Mouse (Mus musculus) lung, postnatal 25 days (tissue): ENCODE data around the gene Gm10295.

Experiments used
- DNase-seq: peaks from one replicate; pipeline ENCODE4 v3.0.0; 2022; ENCODE audit warnings: low spot score

Gene Gm10295

DNA sequence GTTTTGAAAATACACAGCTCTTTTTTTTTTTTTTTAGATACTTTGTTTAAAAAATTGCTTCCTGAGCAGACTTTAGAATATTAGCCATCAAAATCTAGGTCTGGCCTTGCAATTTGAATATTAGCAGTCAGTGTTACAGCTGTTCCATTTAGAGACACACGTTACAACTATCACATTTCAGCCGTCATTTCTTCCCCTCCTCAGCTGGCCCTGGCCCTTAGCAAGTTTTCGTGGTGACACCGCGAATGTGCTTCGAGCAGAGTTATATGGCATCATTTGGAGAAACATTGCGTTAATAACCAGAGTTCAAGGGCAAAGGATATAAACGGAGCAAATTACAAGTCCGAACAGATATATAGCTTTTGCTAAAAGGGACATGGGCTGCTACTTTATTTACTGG, 2.4 kb downstream of the Gm10295 start:
- peak; percentile 35 for DNase-seq

DNA sequence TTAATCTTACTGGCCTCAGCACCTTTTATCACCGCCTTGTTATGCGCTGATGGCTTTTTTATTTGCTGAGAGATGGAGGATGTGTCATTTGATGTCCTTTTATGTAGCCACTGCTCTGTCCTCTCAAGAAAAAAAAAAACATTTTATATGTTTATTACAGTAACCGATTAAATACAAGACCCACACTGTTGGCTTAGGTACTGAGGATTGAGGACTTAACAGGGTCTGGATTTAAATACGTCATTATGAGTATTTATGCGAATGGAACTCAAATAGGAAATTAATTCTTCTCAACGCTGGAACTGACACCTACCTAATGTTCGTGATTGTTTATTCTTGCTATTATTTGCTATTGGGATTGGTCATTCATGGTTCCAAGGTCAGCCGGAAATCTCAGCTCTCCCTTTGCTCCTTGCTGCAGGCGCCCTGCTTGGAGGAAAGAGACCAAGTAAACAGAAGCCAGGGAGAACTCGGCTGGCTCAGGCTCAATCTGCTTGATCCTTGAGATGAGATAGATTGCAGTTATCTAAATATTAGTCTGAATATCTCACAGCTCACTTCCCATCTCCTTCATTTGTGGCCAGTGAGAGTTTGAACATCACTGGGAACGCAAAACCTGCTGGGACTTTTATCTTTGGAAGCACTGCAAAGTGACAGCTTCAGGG, 26.2 kb downstream of the Gm10295 start:
- peak; percentile 29 for DNase-seq

DNA sequence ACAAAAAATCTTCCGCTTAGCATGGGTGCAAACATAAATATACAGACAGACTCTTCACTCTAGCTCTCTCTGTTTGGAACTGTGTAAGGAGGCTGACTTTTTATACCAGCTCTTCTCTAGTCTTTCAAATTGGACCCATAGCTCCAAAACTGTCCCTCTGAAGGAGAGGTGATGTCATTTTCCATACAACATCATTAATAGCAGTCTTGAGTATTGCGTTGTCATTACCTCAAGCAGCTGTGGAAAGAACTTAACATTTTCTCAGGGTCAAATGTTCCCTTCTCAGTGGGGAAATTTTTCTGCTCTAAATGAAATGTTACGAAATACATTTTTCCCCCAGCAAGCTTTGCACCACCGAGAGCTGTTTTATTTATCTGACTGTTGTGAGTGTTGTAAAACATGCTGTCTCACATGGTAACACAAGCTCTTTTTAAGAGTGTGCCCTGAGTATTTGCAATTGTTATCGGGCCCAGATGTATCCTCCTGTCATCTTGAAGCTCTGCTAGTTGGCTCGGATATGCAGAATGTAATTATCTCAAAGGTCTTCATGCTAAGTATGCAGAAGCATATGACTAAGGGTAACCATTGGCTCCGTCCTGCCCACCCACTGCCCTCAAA, 38.0 kb downstream of the Gm10295 start:
- DNase-seq, result peak; percentile 48

DNA sequence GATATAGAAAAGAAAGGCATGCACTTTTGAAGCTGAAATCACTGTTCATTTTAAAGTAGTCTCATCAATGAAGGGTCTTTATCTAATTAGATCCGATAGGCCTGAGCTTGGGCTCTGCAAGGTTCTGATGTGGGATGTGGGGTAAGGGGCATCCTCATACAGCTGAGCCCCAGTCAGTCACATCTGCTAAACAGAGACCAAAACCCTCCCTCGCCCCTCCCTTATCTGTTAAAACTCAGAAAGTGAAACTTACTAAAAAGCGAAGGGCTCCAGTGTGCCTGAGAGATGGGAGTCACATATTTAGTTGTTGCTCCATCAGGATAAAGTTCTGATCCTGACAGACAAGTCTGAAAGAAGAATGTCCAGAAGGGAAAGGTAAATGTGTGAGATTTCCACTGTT, 38.9 kb downstream of the Gm10295 start:
- DNase-seq, result no peak

DNA sequence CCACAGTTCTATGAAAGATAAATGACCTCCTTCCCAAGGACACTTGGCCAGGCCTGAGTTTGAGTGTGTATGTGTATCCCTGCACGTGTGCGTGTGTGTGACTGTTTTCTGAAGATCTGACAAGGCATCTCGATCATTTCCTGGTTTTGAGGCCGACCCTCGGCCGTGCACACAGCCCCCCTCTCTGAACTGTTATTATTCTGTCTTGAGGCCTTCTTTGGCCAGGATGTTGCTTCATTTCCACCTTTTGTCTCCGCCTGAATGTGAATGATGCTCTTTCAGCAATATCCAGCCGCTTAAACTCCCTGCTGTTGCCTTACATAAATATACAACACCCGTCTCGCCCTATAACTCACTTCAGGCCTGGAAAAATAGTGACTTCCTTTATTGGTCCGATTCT, 39.9 kb downstream of the Gm10295 start:
- DNase-seq, result peak; percentile 52

DNA sequence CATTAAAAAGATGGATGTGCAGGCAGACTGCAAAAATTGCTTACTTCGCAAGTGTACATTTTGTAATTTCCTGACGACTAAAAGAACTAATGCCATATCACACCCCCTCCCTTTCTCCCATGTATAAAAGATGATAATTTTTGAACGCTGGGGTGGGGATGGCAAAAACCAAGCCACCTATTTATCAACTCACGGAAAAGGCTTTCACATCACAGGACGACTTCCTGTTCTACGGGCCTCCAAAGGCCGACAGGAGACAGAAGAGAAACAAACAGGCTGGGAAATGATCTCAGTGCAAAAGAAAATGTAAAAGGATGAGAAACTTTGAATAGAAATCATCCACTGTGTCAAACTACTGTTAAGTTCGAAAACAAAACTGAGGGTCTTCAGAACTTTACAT, 43.2 kb downstream of the Gm10295 start:
- no peak for DNase-seq

DNA sequence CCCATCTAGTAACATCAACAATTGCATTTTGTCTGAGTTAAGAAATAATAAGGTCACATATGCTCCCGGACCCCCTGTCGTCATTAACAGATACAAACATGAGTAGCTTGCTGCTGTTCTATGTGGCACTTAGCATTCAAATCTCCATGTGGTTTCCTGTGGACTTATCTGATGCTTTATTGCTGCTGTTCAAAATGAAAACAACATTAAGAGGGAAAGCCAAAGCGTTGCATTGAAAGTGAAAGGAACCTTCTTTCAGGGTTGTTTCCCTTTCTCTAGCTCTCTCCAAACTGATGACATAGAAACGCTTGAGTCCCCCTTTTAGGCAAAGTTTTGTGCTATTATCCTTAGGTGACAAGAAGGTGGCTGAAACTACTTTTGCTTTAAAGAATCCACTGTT, 48.6 kb downstream of the Gm10295 start:
- no peak for DNase-seq
